Mouse (Mus musculus) forebrain, embryonic 16.5 days (tissue): ENCODE results near the gene Chil1. TPM values are rescaled to one million over a fixed set of nuclear protein-coding genes. Genes with fewer than 3 reads are reported as not detected.
A peak's percentile ranks its signal among the peaks of the same experiment; 100 is the strongest.

Experiments used
- ATAC-seq: fragments of 200-750 bp; cut with Nextera tagmentation; 2 replicates; pipeline ENCODE4 v1.8.0; 2017; ENCODE audit warnings: mild to moderate bottlenecking, moderate library complexity
- H3K27ac ChIP-seq: fragments of 300-500 bp; sonication (generic); 2 replicates; pipeline ENCODE4 v1.5.1; 2014; ENCODE audit warnings: low read length, control low read depth
- H3K27me3 ChIP-seq: fragments of 300-500 bp; sonication (generic); replicated peaks from 2 replicates; pipeline ENCODE4 v1.6.1; 2014; ENCODE audit warnings: low read length; ENCODE audit not compliant: control insufficient read depth, insufficient read depth
- H3K36me3 ChIP-seq: fragments of 300-500 bp; sonication (generic); 2 replicates; pipeline ENCODE4 v1.6.1; 2014; ENCODE audit not compliant: control insufficient read depth, insufficient read depth
- H3K4me1 ChIP-seq: fragments of 300-500 bp; sonication (generic); replicated peaks from 2 replicates; pipeline ENCODE4 v1.6.1; 2014; ENCODE audit warnings: low read length; ENCODE audit not compliant: control insufficient read depth, insufficient read depth
- H3K4me2 ChIP-seq: fragments of 300-500 bp; sonication (generic); 2 replicates; pipeline ENCODE4 v1.6.1; 2014; ENCODE audit warnings: mild to moderate bottlenecking, low read length, control low read depth
- H3K4me3 ChIP-seq: fragments of 300-500 bp; sonication (generic); replicated peaks from 2 replicates; pipeline ENCODE4 v1.5.1; 2014; ENCODE audit warnings: mild to moderate bottlenecking, low read length, control low read depth
- H3K9ac ChIP-seq: fragments of 300-500 bp; sonication (generic); replicated peaks from 2 replicates; pipeline ENCODE4 v1.6.1; 2014; ENCODE audit warnings: low read depth, low read length, control low read depth
- H3K9me3 ChIP-seq: fragments of 300-500 bp; sonication (generic); 2 replicates; pipeline ENCODE4 v1.6.1; 2016; ENCODE audit warnings: low read length; ENCODE audit not compliant: control insufficient read depth
- WGBS: fragments of 180-500 bp; shearing (Covaris S2); extraction: QIAGEN DNeasy Blood & Tissue Kit; methylation state at CpG from one replicate; pipeline ENCODE4 v1.1.7; 2014; 5-methylcytosine and 5-hydroxymethylcytosine counted together
- polyA plus RNA-seq: library from polyadenylated mRNA; unstranded; fragments of >200 nt; fragmentation: Nextera tagmentation; extraction: Ambion mirVana; gene quantifications from 2 replicates; pipeline ENCODE4 v1.2.1, GENCODE M21; 2015

Chil1 gene
- polyA plus RNA-seq, 1 experiment from 2014 or later = 2.1 TPM

DNA sequence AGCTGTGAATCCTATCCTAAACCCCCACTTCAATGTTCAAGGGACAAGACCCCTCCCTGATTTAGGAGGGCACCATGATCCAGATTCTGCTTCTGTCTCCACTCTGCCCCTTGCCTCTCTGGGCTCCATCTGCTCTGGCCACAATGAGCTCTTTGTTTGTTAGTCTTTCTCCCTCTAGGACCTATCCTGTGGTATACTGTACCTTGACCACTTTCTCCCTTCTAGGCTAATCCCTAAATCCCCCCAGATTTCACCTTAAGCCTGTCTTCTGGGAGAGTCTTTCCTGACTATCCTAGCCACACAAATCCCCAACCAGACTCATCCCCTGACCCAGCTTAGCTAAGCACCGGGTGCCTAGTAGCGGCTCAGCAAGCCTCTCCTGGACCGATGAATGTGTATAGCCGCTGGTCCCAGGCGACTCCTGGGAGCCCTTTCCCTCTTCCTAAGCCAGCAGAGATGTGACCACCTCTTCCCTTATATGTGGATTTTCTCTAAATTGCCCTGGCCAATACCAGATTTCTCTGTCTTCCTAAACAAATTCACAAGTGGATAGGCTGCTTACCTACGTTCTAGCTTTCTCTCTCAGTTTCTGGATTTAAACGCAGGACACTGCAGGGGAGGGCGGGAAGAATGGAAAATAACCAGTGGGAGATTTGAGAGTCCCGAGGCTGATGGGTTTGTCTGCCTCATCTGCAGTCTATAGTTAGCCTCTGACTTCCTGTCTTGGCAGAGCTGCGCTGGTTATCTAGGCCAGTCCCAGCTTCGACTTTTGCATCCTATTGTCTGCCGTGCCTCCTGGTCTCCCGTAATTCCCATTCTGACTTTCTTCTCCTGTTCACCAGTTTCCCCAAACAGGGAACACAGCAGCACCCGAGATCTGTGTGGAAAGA is 14.3 kb upstream of the Chil1 start:
- 45% methylated on average over 14 of the region's 14 CpGs for WGBS
- no peak for ATAC-seq
- H3K36me3 ChIP-seq = no peaks in the 10 kb centered on the region

DNA sequence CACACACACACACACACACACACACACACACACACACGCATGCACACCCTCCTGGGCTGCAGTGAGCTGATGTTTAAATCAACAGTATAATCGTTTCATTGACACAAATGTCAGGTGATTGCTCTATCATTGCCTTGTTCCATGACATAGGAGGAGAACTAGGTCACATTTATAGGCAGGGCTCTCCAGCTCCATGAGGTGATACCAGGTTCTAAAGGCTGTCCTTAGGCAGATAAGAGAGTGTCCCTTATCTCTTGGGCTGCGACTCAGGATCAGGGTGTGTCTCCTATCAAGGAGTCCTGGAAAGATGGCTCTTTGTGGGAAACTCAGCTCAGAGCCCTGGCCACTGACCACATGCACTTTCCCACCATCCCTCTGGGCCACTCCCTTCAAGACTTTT is 13.4 kb upstream of the Chil1 start:
- Histone ChIP-seq H3K4me2 (no peak overlapping the region), H3K9ac (no peak overlapping the region), H3K4me3 (no peak overlapping the region), H3K36me3 (no peaks in the 10 kb centered on the region), H3K27me3 (no peaks in the 10 kb centered on the region), H3K27ac (no peak overlapping the region), H3K4me1 (no peaks in the 10 kb centered on the region), H3K9me3 (no peaks in the 10 kb centered on the region)
- no peak for ATAC-seq
- WGBS = 92% methylated on average over 3 of the region's 3 CpGs

More for the DNA sequence above, 14.3 kb upstream of the Chil1 start:
- no peak overlapping the region for H3K9ac ChIP-seq
- no peaks in the 10 kb centered on the region for H3K27me3 ChIP-seq
- no peak overlapping the region for H3K27ac ChIP-seq
- no peaks in the 10 kb centered on the region for H3K4me1 ChIP-seq
- H3K4me3 ChIP-seq = no peak overlapping the region
- no peak overlapping the region for H3K4me2 ChIP-seq
- H3K9me3 ChIP-seq = no peaks in the 10 kb centered on the region

DNA sequence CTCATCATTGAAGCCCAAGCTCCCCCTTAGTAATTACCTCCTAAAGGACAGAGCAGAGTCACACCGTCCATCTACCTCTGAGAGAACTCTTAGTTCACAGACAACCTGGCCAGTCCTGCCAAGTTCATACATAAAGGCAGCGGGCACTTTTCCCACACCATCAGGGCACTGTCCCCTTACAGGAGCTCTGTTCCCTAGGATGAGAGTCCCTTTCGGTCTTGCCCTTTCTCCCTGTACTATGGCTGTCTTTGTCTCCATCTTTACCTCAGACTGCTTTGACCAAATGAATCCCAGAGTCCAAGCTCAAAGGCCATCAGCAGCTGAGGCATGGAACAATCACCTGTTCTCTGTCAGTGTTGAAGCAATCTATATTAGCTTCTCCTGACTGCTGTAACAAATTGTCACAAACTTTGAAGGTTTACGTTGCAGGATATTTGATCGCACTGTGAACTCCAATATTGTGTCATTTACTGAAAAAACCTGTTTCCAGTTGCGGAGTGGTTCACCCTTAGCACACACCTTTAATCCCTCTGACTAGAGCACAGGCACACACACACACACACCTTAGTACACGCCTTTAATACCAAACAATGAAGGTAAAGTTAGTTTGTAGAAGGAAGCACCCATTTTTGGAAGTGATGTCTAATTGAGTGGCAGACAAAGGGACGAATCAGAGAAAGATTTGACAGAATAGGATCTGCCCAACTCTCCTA is 12.8 kb upstream of the Chil1 start:
- H3K9ac ChIP-seq = no peak overlapping the region
- no peaks in the 10 kb centered on the region for H3K9me3 ChIP-seq
- 88% methylated on average over 8 of the region's 8 CpGs for WGBS
- H3K4me1 ChIP-seq = no peaks in the 10 kb centered on the region
- no peaks in the 10 kb centered on the region for H3K36me3 ChIP-seq
- ATAC-seq = no peak
- H3K27ac ChIP-seq = no peak overlapping the region
- H3K27me3 ChIP-seq = no peaks in the 10 kb centered on the region
- H3K4me3 ChIP-seq = no peak overlapping the region
- H3K4me2 ChIP-seq = no peak overlapping the region

DNA sequence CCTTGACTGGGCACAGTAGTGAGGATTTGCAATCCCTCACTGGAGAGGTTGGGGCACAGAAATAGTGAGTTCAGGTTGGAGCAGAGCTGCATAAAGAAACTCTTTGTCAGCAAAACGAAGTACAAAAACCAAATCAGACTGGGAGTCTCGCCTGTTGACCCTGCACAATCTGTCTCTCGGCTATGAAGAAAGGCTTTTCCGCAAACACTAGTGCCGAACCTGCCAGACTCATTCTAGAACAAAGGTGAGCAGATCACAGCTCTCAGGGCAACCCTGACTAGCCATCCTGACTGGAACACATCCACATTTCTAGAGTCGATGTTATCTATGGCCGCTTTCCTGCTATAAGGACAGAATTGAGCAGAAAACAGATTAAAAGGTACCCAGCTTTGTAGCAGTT is 8.9 kb upstream of the Chil1 start:
- no peaks in the 10 kb centered on the region for H3K4me1 ChIP-seq

DNA sequence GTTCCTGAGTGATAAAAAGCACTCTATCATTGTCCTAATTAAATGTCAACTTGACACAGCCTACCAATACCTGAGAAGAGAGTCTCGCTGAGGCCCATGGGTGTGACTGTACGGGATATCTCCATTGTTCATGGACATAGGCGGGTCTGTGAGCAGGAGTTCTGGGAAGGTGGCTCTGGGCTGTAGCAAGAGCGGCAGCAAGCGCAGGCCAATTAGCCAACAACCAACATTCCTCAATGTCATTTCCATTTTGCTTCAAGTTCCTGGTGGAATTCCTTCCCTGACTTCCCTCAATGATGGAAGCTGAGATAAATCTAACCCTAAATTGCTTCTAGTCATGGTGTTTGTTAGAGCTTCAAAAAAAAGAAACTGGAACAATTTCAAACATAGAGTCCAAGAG is 4.0 kb upstream of the Chil1 start:
- no peak overlapping the region for H3K4me3 ChIP-seq
- 85% methylated on average over 5 of the region's 5 CpGs for WGBS
- 0 out of 2 replicates have a peak, but pooled peaks cover 2% of the 10 kb centered on the region for H3K4me1 ChIP-seq
- H3K27ac ChIP-seq = no peak overlapping the region
- no peaks in the 10 kb centered on the region for H3K9me3 ChIP-seq
- no peak for ATAC-seq
- no peaks in the 10 kb centered on the region for H3K36me3 ChIP-seq
- no peak overlapping the region for H3K9ac ChIP-seq
- H3K27me3 ChIP-seq = no peaks in the 10 kb centered on the region
- no peak overlapping the region for H3K4me2 ChIP-seq

More for the DNA sequence above, 8.9 kb upstream of the Chil1 start:
- H3K27me3 ChIP-seq = no peaks in the 10 kb centered on the region
- H3K36me3 ChIP-seq = no peaks in the 10 kb centered on the region
- H3K4me3 ChIP-seq = no peak overlapping the region
- H3K27ac ChIP-seq = no peak overlapping the region
- H3K9me3 ChIP-seq = no peaks in the 10 kb centered on the region
- WGBS = 53% methylated on average over 7 of the region's 7 CpGs
- H3K9ac ChIP-seq = no peak overlapping the region
- no peak overlapping the region for H3K4me2 ChIP-seq
- ATAC-seq = no peak

DNA sequence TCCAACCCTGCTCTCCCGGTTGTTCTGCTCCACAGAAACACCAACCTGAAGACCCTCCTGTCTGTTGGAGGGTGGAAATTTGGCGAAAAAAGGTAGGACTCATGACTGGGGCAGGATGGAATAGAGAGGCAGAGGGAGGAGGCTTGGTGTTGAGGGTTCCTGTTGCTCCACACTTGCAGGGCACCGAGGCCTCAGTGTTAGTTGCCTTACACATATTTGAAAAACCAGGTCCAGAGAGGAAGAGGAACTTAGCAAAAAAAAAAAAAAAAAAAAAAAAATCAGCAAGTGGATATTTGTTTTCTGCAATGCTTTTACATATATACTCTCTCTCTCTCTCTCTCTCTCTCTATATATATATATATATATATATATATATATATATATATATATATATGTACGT is 2.1 kb downstream of the Chil1 start:
- H3K4me1 ChIP-seq = peaks cover 6% of the 10 kb centered on the region
- no peaks in the 10 kb centered on the region for H3K9me3 ChIP-seq
- 91% methylated on average over 4 of the region's 4 CpGs for WGBS
- no peak overlapping the region for H3K4me3 ChIP-seq
- ATAC-seq = no peak
- no peak overlapping the region for H3K4me2 ChIP-seq
- H3K27ac ChIP-seq = no peak overlapping the region
- no peaks in the 10 kb centered on the region for H3K27me3 ChIP-seq
- no peak overlapping the region for H3K9ac ChIP-seq
- H3K36me3 ChIP-seq = no peaks in the 10 kb centered on the region

DNA sequence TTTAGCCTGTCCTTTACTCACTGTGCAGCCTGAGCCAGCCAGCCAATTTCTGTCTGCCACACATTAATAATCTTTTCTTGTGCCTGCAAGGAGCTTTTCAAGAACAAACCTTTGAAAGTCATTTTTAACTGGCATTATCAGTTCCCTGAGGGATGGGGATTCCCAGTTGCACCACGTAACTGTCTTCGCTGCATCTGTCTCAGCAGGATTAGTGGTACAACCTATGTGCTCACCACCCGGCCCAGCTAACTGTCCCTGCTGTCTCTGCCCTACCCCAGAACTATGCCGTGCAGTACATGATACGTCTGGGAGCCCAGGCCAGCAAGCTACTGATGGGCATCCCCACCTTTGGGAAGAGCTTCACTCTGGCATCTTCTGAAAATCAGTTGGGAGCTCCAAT is 6.2 kb downstream of the Chil1 start:
- Histone ChIP-seq H3K4me1 (peaks cover 9% of the 10 kb centered on the region), H3K27ac (no peak overlapping the region), H3K9ac (no peak overlapping the region), H3K9me3 (no peaks in the 10 kb centered on the region), H3K4me3 (no peak overlapping the region), H3K27me3 (no peaks in the 10 kb centered on the region), H3K4me2 (no peak overlapping the region), H3K36me3 (no peaks in the 10 kb centered on the region)
- 77% methylated on average over 5 of the region's 5 CpGs for WGBS
- ATAC-seq = no peak

DNA sequence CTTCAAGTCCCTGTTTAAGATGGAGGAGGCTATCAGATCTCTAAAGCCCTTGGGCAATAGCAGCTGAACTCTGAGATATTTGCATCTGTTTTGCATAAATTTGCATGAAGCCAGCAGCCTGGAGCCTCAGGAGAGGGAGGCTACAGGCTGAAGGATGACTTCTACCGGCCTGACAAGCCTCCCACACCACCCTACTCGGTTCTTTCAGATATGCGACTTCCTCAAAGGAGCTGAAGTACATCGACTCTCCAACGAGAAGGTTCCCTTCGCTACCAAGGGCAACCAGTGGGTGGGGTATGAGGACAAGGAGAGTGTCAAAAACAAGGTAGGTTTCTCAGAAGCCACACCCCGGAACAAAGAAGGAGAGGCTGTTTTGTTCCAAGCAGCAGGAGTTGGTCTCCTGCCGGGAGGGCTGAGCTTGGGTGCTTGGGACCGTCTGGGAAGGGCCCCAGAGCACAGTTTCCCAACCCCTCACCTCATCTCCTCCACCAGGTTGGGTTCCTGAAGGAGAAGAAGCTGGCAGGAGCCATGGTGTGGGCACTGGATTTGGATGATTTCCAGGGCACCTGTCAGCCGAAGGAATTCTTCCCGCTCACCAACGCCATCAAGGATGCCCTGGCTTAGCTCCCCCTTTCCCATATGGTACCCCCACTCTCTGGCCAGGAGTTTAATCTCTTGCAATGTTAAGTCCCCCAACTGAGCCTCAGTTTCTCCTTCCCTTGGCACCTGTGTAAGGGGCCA is 7.2 kb downstream of the Chil1 start:
- WGBS = 21% methylated on average over 12 of the region's 12 CpGs
- Histone ChIP-seq H3K27me3 (no peaks in the 10 kb centered on the region), H3K9ac (no peak overlapping the region), H3K4me2 (0 out of 2 replicates have a peak overlapping the region, but pooled peaks have one; percentile 16), H3K9me3 (no peaks in the 10 kb centered on the region), H3K27ac (0 out of 2 replicates have a peak overlapping the region, but pooled peaks have one; percentile 4), H3K4me1 (peaks cover 9% of the 10 kb centered on the region), H3K36me3 (no peaks in the 10 kb centered on the region), H3K4me3 (no peak overlapping the region)
- 0 out of 2 replicates have a peak, but pooled peaks have one; percentile 50 for ATAC-seq

DNA sequence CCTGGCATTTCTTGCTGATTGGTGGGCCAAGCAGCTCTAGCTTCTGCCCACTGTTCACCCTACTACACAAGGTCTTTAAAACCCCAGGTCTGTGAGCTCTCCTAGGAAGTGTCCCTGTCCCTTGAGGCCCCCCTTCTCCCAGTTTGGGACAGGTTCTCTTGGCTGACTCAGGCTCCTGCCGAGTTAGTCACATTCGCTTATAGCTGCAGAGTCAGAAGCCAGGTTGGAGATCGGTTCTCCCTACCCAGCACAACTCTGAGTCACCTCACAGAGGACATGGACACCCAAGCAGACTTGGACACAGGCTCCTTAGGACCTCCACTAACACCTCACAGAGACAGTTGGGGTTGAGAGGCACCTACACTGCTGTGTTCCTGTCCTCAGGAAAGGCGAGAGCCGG is 9.2 kb downstream of the Chil1 start:
- H3K36me3 ChIP-seq = no peaks in the 10 kb centered on the region
- no peak overlapping the region for H3K4me2 ChIP-seq
- no peak for ATAC-seq
- WGBS = 88% methylated on average over 5 of the region's 5 CpGs
- H3K27me3 ChIP-seq = no peaks in the 10 kb centered on the region
- no peaks in the 10 kb centered on the region for H3K9me3 ChIP-seq
- peaks cover 20% of the 10 kb centered on the region for H3K4me1 ChIP-seq
- no peak overlapping the region for H3K4me3 ChIP-seq
- no peak overlapping the region for H3K27ac ChIP-seq
- H3K9ac ChIP-seq = no peak overlapping the region
